ENCODE assay signal across 47 mouse cellular contexts in genomic region chr17:67636951-67637350, GRCm38 (mm10). TPM values are rescaled to one million over a fixed set of nuclear protein-coding genes. Genes with fewer than 3 reads are reported as not detected.
"Had no signal": no experiment of that assay in that cellular context is flagged by ENCODE, and none has a peak within 500 bp of the region (broad histone marks: within the 10 kb centered on the region; RNA-seq: fewer than 3 reads in every experiment).

No protein-coding gene starts in this region.

- H3K27ac ChIP-seq: heart, embryonic 13.5 days; heart, embryonic 15.5 days; hindbrain, embryonic 10.5 days; hindbrain, embryonic 12.5 days; hindbrain, embryonic 13.5 days; hindbrain, embryonic 14.5 days; hindbrain, embryonic 15.5 days; hindbrain, postnatal 0 days; intestine, embryonic 15.5 days; kidney, embryonic 15.5 days; kidney, postnatal 0 days; layer of hippocampus, adult 2 months; left cerebral cortex, adult 2 months had no signal

- H3K4me1 ChIP-seq: hindbrain, embryonic 12.5 days; hindbrain, embryonic 13.5 days; hindbrain, embryonic 15.5 days had no signal

- H3K27me3 ChIP-seq: heart, embryonic 12.5 days; heart, embryonic 13.5 days; heart, embryonic 15.5 days; hindbrain, embryonic 12.5 days; hindbrain, embryonic 15.5 days; intestine, embryonic 15.5 days; kidney, embryonic 15.5 days had no signal

- H3K4me2 ChIP-seq: heart, embryonic 12.5 days; heart, embryonic 13.5 days; heart, embryonic 15.5 days; hindbrain, embryonic 12.5 days; hindbrain, embryonic 13.5 days; hindbrain, embryonic 14.5 days; hindbrain, embryonic 15.5 days; intestine, embryonic 15.5 days; kidney, embryonic 15.5 days had no signal

- H3K9me3 ChIP-seq: heart, embryonic 12.5 days; heart, embryonic 13.5 days; heart, embryonic 15.5 days; hindbrain, embryonic 10.5 days; hindbrain, embryonic 12.5 days; hindbrain, embryonic 13.5 days; hindbrain, embryonic 15.5 days; intestine, embryonic 15.5 days; kidney, embryonic 15.5 days had no signal

- H3K4me3 ChIP-seq: heart, embryonic 12.5 days; heart, embryonic 13.5 days; heart, embryonic 15.5 days; hindbrain, embryonic 10.5 days; hindbrain, embryonic 12.5 days; hindbrain, embryonic 13.5 days; hindbrain, embryonic 15.5 days; intestine, embryonic 15.5 days; kidney, embryonic 15.5 days; layer of hippocampus, adult 2 months; left cerebral cortex, adult 2 months had no signal

- DNase-seq: heart, postnatal 10 days; heart, postnatal 14 days; heart, postnatal 36 days; heart, postnatal 4 days; kidney, adult 11 months; kidney, adult 18-20 months; kidney, adult 2 months; kidney, adult 8-10 months; kidney, adult 9 months; kidney, postnatal 10 days; kidney, postnatal 14 days; kidney, postnatal 25 days; kidney, postnatal 36 days; kidney, postnatal 4 days; layer of hippocampus, adult 9-11 months; layer of hippocampus, postnatal 36 days had no signal

- ATAC-seq: hindbrain, embryonic 16.5 days; hindbrain, postnatal 0 days; inflammation-experienced regulatory T-cells, adult 6 months; intestine, embryonic 15.5 days; intestine, embryonic 16.5 days; intestine, postnatal 0 days had no signal

- H3K9ac ChIP-seq: heart, embryonic 12.5 days; heart, embryonic 13.5 days; heart, embryonic 15.5 days; hindbrain, embryonic 12.5 days; hindbrain, embryonic 13.5 days; hindbrain, embryonic 14.5 days; hindbrain, embryonic 15.5 days; intestine, embryonic 15.5 days; kidney, embryonic 15.5 days had no signal

- H3K36me3 ChIP-seq: heart, embryonic 12.5 days; heart, embryonic 13.5 days; heart, embryonic 15.5 days; hindbrain, embryonic 10.5 days; hindbrain, embryonic 12.5 days; hindbrain, embryonic 13.5 days; hindbrain, embryonic 15.5 days; intestine, embryonic 15.5 days; kidney, embryonic 15.5 days had no signal

RNA-seq across cellular contexts. Expression of gene Lrrc30, which starts 4.4 kb away (rescaled TPM):
- total RNA-seq: hematopoietic stem cell, adult 5-6 weeks; hindbrain, postnatal 0 days; layer of hippocampus, adult 18-20 months; layer of hippocampus, adult 2 months; layer of hippocampus, adult 8-10 months; layer of hippocampus, postnatal 10 days; layer of hippocampus, postnatal 14 days; layer of hippocampus, postnatal 25 days; layer of hippocampus, postnatal 36 days; left cerebral cortex, adult 18-20 months; left cerebral cortex, adult 2 months; left cerebral cortex, adult 8-10 months had no signal
- polyA plus RNA-seq: heart, embryonic 13.5 days; heart, embryonic 15.5 days; heart, embryonic 16.5 days; hindbrain, embryonic 10.5 days; hindbrain, embryonic 11.5 days; hindbrain, embryonic 12.5 days; hindbrain, embryonic 13.5 days; hindbrain, embryonic 14.5 days; hindbrain, embryonic 15.5 days; hindbrain, embryonic 16.5 days; hindbrain, postnatal 0 days; inflammation-experienced regulatory T-cells, adult 6 months; intestine, embryonic 14.5 days; intestine, embryonic 15.5 days; intestine, embryonic 16.5 days; intestine, postnatal 0 days; kidney, embryonic 15.5 days; kidney, embryonic 16.5 days; kidney, postnatal 0 days; large intestine, adult 2 months had no signal
